Mouse (Mus musculus): ENCODE measurements at regions not wholly inside any gene's neighbourhood (a gene's known extent, or its start where the extent isn't known, plus 50 kb on each side); places are given as distances from the start of the nearest gene placed in this dataset.

GRCm38 (mm10) chr11:64369516-64369915, 65.6 kb upstream of the Hs3st3a1 start:
- H3K36me3 ChIP-seq = no peaks in the 10 kb centered on the region
- ATAC-seq (ENCODE audit: low FRiP score, low read depth) = no peak
- H3K9me3 ChIP-seq = no peaks in the 10 kb centered on the region
- no peak overlapping the region for H3K9ac ChIP-seq
- no peak overlapping the region for H3K4me2 ChIP-seq (replicated peaks)
- 62% methylated on average over 8 of the region's 8 CpGs for WGBS
- H3K4me1 ChIP-seq = no peaks in the 10 kb centered on the region
- H3K27ac ChIP-seq = no peak overlapping the region
- no peaks in the 10 kb centered on the region for H3K27me3 ChIP-seq (replicated peaks)
- no peak overlapping the region for H3K4me3 ChIP-seq

DNA sequence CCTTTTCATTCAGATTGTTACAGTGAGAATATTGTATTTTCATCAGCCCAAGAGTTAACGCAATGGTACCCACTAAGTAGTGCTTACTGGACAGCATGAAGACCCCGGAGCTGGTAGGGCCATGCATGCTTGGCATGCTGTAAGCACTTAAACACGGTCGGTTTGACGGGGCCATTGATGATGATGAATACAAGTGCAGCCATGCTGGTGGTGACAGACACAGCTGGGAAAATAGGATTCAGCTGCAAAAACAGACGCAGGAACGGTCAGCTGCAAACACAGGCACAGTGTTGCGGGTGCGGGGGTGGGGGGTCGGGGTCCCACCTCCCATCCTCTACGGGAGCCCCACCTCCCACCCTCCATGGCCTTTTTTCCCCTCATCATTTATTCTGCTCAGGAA, 99.7 kb upstream of the Hs3st3a1 start:
- H3K27ac ChIP-seq = no peak overlapping the region
- H3K36me3 ChIP-seq = no peaks in the 10 kb centered on the region
- ATAC-seq (ENCODE audit: low FRiP score, low read depth) = no peak
- H3K9me3 ChIP-seq = no peaks in the 10 kb centered on the region
- H3K27me3 ChIP-seq (replicated peaks) = no peaks in the 10 kb centered on the region
- no peak overlapping the region for H3K4me3 ChIP-seq
- H3K4me2 ChIP-seq (replicated peaks) = no peak overlapping the region
- H3K4me1 ChIP-seq = no peaks in the 10 kb centered on the region
- no peak overlapping the region for H3K9ac ChIP-seq
- WGBS = 69% methylated on average over 11 of the region's 11 CpGs

- no peak overlapping the region for H3K4me3 ChIP-seq
- H3K9me3 ChIP-seq = no peaks in the 10 kb centered on the region
- H3K9ac ChIP-seq = no peak overlapping the region
- no peak overlapping the region for H3K4me2 ChIP-seq (replicated peaks)
- no peak overlapping the region for H3K27ac ChIP-seq
- ATAC-seq (ENCODE audit: low FRiP score, low read depth) = no peak
- WGBS = 89% methylated on average over 7 of the region's 7 CpGs
- 0 out of 2 replicates have a peak, but pooled peaks cover 4% of the 10 kb centered on the region for H3K4me1 ChIP-seq
- no peaks in the 10 kb centered on the region for H3K27me3 ChIP-seq (replicated peaks)
- no peaks in the 10 kb centered on the region for H3K36me3 ChIP-seq
Measured at GRCm38 (mm10) chr11:64332406-64332805, 102.7 kb upstream of the Hs3st3a1 start.

DNA sequence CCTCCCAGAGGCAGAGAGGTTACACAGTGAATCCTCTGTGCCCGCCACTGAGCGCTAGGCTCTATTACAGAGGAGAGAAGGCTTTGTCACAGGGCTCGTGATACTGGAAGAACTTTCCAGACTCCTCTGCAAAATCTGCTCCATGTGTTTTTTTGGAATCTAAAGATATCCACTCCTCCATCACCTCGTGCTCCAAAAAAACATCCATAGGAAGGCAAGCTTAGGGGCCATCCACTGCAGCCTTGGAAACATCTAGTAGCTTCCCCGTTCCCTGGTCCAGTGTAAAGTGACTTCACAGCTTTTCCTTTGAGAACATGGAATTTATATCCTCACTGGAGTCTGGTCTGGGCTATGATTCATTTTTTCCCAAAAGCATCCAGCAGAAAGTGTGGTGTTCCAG, 103.3 kb upstream of the Hs3st3a1 start:
- H3K4me2 ChIP-seq (replicated peaks) = no peak overlapping the region
- 0 out of 2 replicates have a peak, but pooled peaks cover 4% of the 10 kb centered on the region for H3K4me1 ChIP-seq
- no peak overlapping the region for H3K27ac ChIP-seq
- no peak for ATAC-seq (ENCODE audit: low FRiP score, low read depth)
- 77% methylated on average over 5 of the region's 5 CpGs for WGBS
- H3K9me3 ChIP-seq = no peaks in the 10 kb centered on the region
- H3K27me3 ChIP-seq (replicated peaks) = no peaks in the 10 kb centered on the region
- no peaks in the 10 kb centered on the region for H3K36me3 ChIP-seq
- H3K9ac ChIP-seq = no peak overlapping the region
- no peak overlapping the region for H3K4me3 ChIP-seq

DNA sequence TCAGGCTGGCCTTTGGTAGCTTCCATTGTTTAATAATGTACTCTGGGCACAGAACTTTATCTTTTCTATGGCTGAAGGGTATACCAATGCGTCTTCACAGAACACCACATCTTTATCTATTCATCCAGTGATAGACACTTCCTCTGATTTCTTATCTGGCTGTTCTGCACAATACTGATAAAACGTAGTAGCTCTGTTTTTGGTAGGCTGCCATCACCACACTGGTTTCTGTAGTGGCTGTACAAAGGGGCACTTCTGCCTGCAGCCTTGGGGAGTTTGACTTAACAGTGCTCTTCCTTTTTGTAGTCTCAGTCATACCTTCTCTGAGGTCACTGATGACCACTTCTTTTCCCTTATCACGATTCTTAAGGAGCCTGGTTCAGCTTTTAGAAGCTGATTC, 106.0 kb upstream of the Hs3st3a1 start:
- Histone ChIP-seq H3K4me2 (replicated peaks) (no peak overlapping the region), H3K4me1 (0 out of 2 replicates have a peak, but pooled peaks cover 4% of the 10 kb centered on the region), H3K27me3 (replicated peaks) (no peaks in the 10 kb centered on the region), H3K9ac (no peak overlapping the region), H3K4me3 (no peak overlapping the region), H3K36me3 (no peaks in the 10 kb centered on the region), H3K27ac (no peak overlapping the region), H3K9me3 (no peaks in the 10 kb centered on the region)
- WGBS = 83% methylated on average over 3 of the region's 3 CpGs
- no peak for ATAC-seq (ENCODE audit: low FRiP score, low read depth)

- ATAC-seq (ENCODE audit: low FRiP score, low read depth) = no peak
- Histone ChIP-seq H3K4me1 (0 out of 2 replicates have a peak, but pooled peaks cover 4% of the 10 kb centered on the region), H3K27ac (no peak overlapping the region), H3K4me2 (replicated peaks) (no peak overlapping the region), H3K9ac (no peak overlapping the region), H3K9me3 (no peaks in the 10 kb centered on the region), H3K4me3 (no peak overlapping the region), H3K36me3 (no peaks in the 10 kb centered on the region), H3K27me3 (replicated peaks) (no peaks in the 10 kb centered on the region)
- 82% methylated on average over 3 of the region's 3 CpGs for WGBS
Measured at GRCm38 (mm10) chr11:64327771-64328170, 107.4 kb upstream of the Hs3st3a1 start.

- WGBS = 92% methylated on average over 7 of the region's 7 CpGs
- no peak overlapping the region for H3K4me3 ChIP-seq
- H3K36me3 ChIP-seq = no peaks in the 10 kb centered on the region
- H3K4me1 ChIP-seq = 0 out of 2 replicates have a peak, but pooled peaks cover 4% of the 10 kb centered on the region
- no peak overlapping the region for H3K27ac ChIP-seq
- ATAC-seq (ENCODE audit: low FRiP score, low read depth) = no peak
- no peak overlapping the region for H3K9ac ChIP-seq
- no peak overlapping the region for H3K4me2 ChIP-seq (replicated peaks)
- H3K27me3 ChIP-seq (replicated peaks) = no peaks in the 10 kb centered on the region
- H3K9me3 ChIP-seq = no peaks in the 10 kb centered on the region
Measured at GRCm38 (mm10) chr11:64326646-64327045, 108.5 kb upstream of the Hs3st3a1 start.

GRCm38 (mm10) chr11:64321900-64322425, 113.2 kb upstream of the Hs3st3a1 start:
- Histone ChIP-seq H3K27me3 (replicated peaks) (no peaks in the 10 kb centered on the region), H3K4me3 (no peak overlapping the region), H3K4me2 (replicated peaks) (no peak overlapping the region), H3K27ac (no peak overlapping the region), H3K36me3 (no peaks in the 10 kb centered on the region), H3K9ac (no peak overlapping the region), H3K4me1 (no peaks in the 10 kb centered on the region), H3K9me3 (no peaks in the 10 kb centered on the region)
- ATAC-seq (ENCODE audit: low FRiP score, low read depth) = no peak
- 82% methylated on average over 8 of the region's 8 CpGs for WGBS

DNA sequence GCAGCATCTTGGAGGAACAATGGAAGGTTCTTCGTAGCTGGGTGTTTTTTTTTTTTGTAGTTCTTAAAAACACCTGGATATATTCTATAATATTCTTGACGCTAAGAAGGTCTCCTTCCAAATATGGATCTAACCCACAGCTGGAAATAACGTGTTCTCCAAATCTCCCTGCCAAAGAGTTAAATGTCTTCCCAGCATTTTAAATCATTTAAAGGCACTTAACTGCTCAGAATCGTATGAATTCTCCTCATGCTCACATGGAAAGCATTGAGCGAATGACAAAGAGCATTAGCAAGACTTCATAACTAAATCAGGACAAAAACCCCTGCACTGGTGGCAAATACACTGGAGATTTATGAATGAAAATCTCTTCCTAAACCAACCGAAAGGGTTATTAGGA, 117.7 kb upstream of the Hs3st3a1 start:
- no peak overlapping the region for H3K4me2 ChIP-seq (replicated peaks)
- WGBS = 89% methylated on average over 6 of the region's 6 CpGs
- H3K4me3 ChIP-seq = no peak overlapping the region
- H3K36me3 ChIP-seq = no peaks in the 10 kb centered on the region
- no peak for ATAC-seq (ENCODE audit: low FRiP score, low read depth)
- H3K9me3 ChIP-seq = no peaks in the 10 kb centered on the region
- no peak overlapping the region for H3K27ac ChIP-seq
- H3K4me1 ChIP-seq = no peaks in the 10 kb centered on the region
- H3K27me3 ChIP-seq (replicated peaks) = no peaks in the 10 kb centered on the region
- H3K9ac ChIP-seq = no peak overlapping the region

DNA sequence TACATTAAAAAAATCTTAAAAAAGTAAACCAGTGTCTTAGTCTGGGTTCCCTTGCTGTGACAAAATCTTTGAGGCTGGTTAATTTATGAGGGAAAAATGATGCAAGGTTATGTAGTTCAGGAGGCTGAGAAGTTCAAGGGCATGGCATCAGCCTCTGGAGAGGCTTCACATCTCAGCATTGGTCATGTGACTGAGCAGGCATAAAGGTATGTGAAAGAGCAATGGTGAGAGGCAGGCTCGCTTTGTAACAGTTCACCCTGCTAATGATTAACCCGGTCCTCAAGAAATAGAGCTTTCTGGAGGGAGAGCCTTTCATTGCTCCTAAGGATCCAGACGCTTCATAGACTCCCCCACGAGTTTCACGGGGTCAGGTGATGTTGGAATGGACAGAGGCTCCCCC, 120.1 kb upstream of the Hs3st3a1 start:
- H3K4me2 ChIP-seq (replicated peaks) = no peak overlapping the region
- no peak for ATAC-seq (ENCODE audit: low FRiP score, low read depth)
- no peaks in the 10 kb centered on the region for H3K4me1 ChIP-seq
- H3K9me3 ChIP-seq = no peaks in the 10 kb centered on the region
- no peaks in the 10 kb centered on the region for H3K27me3 ChIP-seq (replicated peaks)
- no peak overlapping the region for H3K4me3 ChIP-seq
- H3K27ac ChIP-seq = no peak overlapping the region
- no peaks in the 10 kb centered on the region for H3K36me3 ChIP-seq
- H3K9ac ChIP-seq = no peak overlapping the region
- 32% methylated on average over 5 of the region's 5 CpGs for WGBS

GRCm38 (mm10) chr11:64313241-64313640, 121.9 kb upstream of the Hs3st3a1 start:
- Histone ChIP-seq H3K4me1 (no peaks in the 10 kb centered on the region), H3K27me3 (replicated peaks) (no peaks in the 10 kb centered on the region), H3K4me2 (replicated peaks) (no peak overlapping the region), H3K36me3 (no peaks in the 10 kb centered on the region), H3K9ac (no peak overlapping the region), H3K27ac (no peak overlapping the region), H3K4me3 (no peak overlapping the region), H3K9me3 (no peaks in the 10 kb centered on the region)
- no peak for ATAC-seq (ENCODE audit: low FRiP score, low read depth)
- WGBS = 81% methylated on average over 5 of the region's 5 CpGs

DNA sequence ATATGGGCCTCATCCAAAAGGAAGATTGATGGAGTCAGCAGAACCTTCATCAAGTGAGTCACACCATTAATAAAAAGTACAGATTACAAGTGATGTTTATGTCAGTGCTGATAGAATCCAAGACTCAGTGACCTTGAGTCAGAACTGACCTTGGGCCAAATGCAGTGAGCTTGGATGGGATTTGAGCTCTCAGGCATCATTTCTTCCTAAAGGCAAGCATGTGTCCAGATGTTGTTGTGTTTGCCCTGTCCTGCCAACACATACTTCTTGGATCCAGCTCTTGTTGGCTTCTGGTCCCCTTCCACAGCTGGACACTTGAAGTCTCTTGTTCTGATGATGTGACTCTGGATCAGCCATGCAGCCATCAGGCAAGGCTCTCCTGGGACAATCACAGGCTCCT, 125.3 kb upstream of the Hs3st3a1 start:
- Histone ChIP-seq H3K27me3 (replicated peaks) (no peaks in the 10 kb centered on the region), H3K4me2 (replicated peaks) (no peak overlapping the region), H3K36me3 (no peaks in the 10 kb centered on the region), H3K27ac (no peak overlapping the region), H3K4me3 (no peak overlapping the region), H3K4me1 (no peaks in the 10 kb centered on the region), H3K9ac (no peak overlapping the region), H3K9me3 (no peaks in the 10 kb centered on the region)
- ATAC-seq (ENCODE audit: low FRiP score, low read depth) = no peak

GRCm38 (mm10) chr11:64297825-64298224, 137.3 kb upstream of the Hs3st3a1 start:
- Histone ChIP-seq H3K9ac (no peak overlapping the region), H3K4me1 (no peaks in the 10 kb centered on the region), H3K27me3 (replicated peaks) (no peaks in the 10 kb centered on the region), H3K9me3 (no peaks in the 10 kb centered on the region), H3K4me3 (no peak overlapping the region), H3K4me2 (replicated peaks) (no peak overlapping the region), H3K27ac (no peak overlapping the region), H3K36me3 (no peaks in the 10 kb centered on the region)
- WGBS = 20% methylated on average over 5 of the region's 5 CpGs
- ATAC-seq (ENCODE audit: low FRiP score, low read depth) = no peak
